Mouse (Mus musculus) MEL (cell line): ENCODE data around the gene Usp3. TPM values are rescaled to one million over a fixed set of nuclear protein-coding genes. Genes with fewer than 3 reads are reported as not detected.

Experiments used
- DNase-seq: peaks from one replicate; pipeline ENCODE4 v3.0.0; 2011; ENCODE audit warnings: low read depth, low spot score
- H3K27ac ChIP-seq: 2 replicates; pipeline ENCODE4 v1.5.1; 2012; ENCODE audit warnings: low read depth, mild to moderate bottlenecking, control low read depth, low read length, moderate library complexity; ENCODE audit not compliant: control insufficient read depth
- H3K27me3 ChIP-seq, 2 experiments: fragments of 150-350 bp in 1 of 2; sonication (generic) in 1 of 2; 2 replicates each; pipeline ENCODE4 v1.6.1; 2012; ENCODE audit warnings: low read length in 2 of 2, mild to moderate bottlenecking in 2 of 2, improper control_type of control experiment in 1 of 2, moderate library complexity in 1 of 2; ENCODE audit not compliant: insufficient read depth in 2 of 2, control insufficient read depth in 1 of 2
- H3K36me3 ChIP-seq, 2 experiments: 2 replicates each; pipeline ENCODE4 v1.6.1; 2012 to 2014; ENCODE audit warnings: low read length in 2 of 2, improper control_type of control experiment in 1 of 2, inconsistent platforms in 1 of 2, mild to moderate bottlenecking in 1 of 2; ENCODE audit not compliant: insufficient read depth in 2 of 2, control insufficient read depth in 1 of 2
- H3K4me1 ChIP-seq, 2 experiments: fragments of 150-350 bp in 1 of 2; sonication (generic) in 1 of 2; 2 replicates each; pipeline ENCODE4 v1.6.1; 2012; ENCODE audit warnings: low read length in 2 of 2, improper control_type of control experiment in 1 of 2, mild to moderate bottlenecking in 1 of 2; ENCODE audit not compliant: insufficient read depth in 2 of 2, control insufficient read depth in 1 of 2
- H3K4me3 ChIP-seq, 2 experiments: fragments of 150-350 bp in 1 of 2; sonication (generic) in 1 of 2; 2 replicates each; pipeline ENCODE4 v1.5.1; 2012; ENCODE audit warnings: low read depth in 2 of 2, low read length in 2 of 2, mild to moderate bottlenecking in 2 of 2, moderate library complexity in 2 of 2, control low read depth in 1 of 2, improper control_type of control experiment in 1 of 2; ENCODE audit not compliant: control insufficient read depth in 1 of 2, insufficient read depth in 1 of 2
- H3K79me2 ChIP-seq: 2 replicates; pipeline ENCODE4 v1.6.1; 2012; ENCODE audit warnings: mild to moderate bottlenecking, low read length, moderate library complexity; ENCODE audit not compliant: control insufficient read depth, poor library complexity, insufficient read depth
- H3K9ac ChIP-seq: 2 replicates; pipeline ENCODE4 v1.6.1; 2012; ENCODE audit warnings: low read depth, mild to moderate bottlenecking, control low read depth, low read length, moderate library complexity; ENCODE audit not compliant: control insufficient read depth, poor library complexity, severe bottlenecking
- H3K9me3 ChIP-seq: fragments of 150-350 bp; sonication (generic); replicated peaks from 2 replicates; pipeline ENCODE4 v1.6.1; 2012; ENCODE audit warnings: mild to moderate bottlenecking, low read length, improper control_type of control experiment, moderate library complexity; ENCODE audit not compliant: insufficient read depth
- CHD2 ChIP-seq: IDR thresholded peaks from 2 replicates; pipeline ENCODE4 v1.6.1; 2011; ENCODE audit warnings: low read length, improper control_type of control experiment
- E2F4 ChIP-seq: IDR thresholded peaks from 2 replicates; pipeline ENCODE4 v1.6.1; 2011; ENCODE audit warnings: low read depth, low read length, improper control_type of control experiment, borderline replicate concordance
- ETS1 ChIP-seq: IDR thresholded peaks from 2 replicates; pipeline ENCODE4 v1.6.1; 2012; ENCODE audit warnings: low read depth, mild to moderate bottlenecking, inconsistent platforms, low read length, improper control_type of control experiment, moderate library complexity
- GATA1 ChIP-seq: IDR thresholded peaks from 2 replicates; pipeline ENCODE4 v1.6.1; 2011; ENCODE audit warnings: low read depth, low read length, improper control_type of control experiment
- MAFK ChIP-seq: IDR thresholded peaks from 2 replicates; pipeline ENCODE4 v1.6.1; 2011; ENCODE audit warnings: low read depth, mild to moderate bottlenecking, low read length, improper control_type of control experiment, borderline replicate concordance
- MAZ ChIP-seq: IDR thresholded peaks from 2 replicates; pipeline ENCODE4 v1.6.1; 2012; ENCODE audit warnings: low read depth, mild to moderate bottlenecking, inconsistent platforms, low read length, improper control_type of control experiment
- MEF2A ChIP-seq: IDR thresholded peaks from 2 replicates; pipeline ENCODE4 v1.6.1; 2014; ENCODE audit warnings: low read depth, mild to moderate bottlenecking, inconsistent platforms, low read length, improper control_type of control experiment; ENCODE audit not compliant: poor library complexity, insufficient replicate concordance, severe bottlenecking; ENCODE audit errors: extremely low read depth
- MYC ChIP-seq: IDR thresholded peaks from 2 replicates; pipeline ENCODE4 v1.6.1; 2011; ENCODE audit warnings: low read depth, mild to moderate bottlenecking, low read length, improper control_type of control experiment, moderate library complexity
- NELFE ChIP-seq: IDR thresholded peaks from 2 replicates; pipeline ENCODE4 v1.6.1; 2011; ENCODE audit warnings: low read depth, low read length, improper control_type of control experiment
- RCOR1 ChIP-seq: IDR thresholded peaks from 2 replicates; pipeline ENCODE4 v1.6.1; 2012; ENCODE audit warnings: low read depth, mild to moderate bottlenecking, inconsistent platforms, low read length, improper control_type of control experiment
- SIN3A ChIP-seq: IDR thresholded peaks from 2 replicates; pipeline ENCODE4 v1.6.1; 2012; ENCODE audit warnings: low read length, improper control_type of control experiment, inconsistent platforms
- TBP ChIP-seq: IDR thresholded peaks from 2 replicates; pipeline ENCODE4 v1.8.0; 2011; ENCODE audit warnings: low read depth, low read length, improper control_type of control experiment
- TCF12 ChIP-seq: IDR thresholded peaks from 2 replicates; pipeline ENCODE4 v1.6.1; 2014; ENCODE audit warnings: low read depth, mild to moderate bottlenecking, inconsistent platforms, low read length, improper control_type of control experiment, moderate library complexity
- USF1 ChIP-seq: IDR thresholded peaks from 2 replicates; pipeline ENCODE4 v1.6.1; 2014; ENCODE audit warnings: low read depth, mild to moderate bottlenecking, inconsistent platforms, low read length, improper control_type of control experiment, moderate library complexity
- ZKSCAN1 ChIP-seq: IDR thresholded peaks from 2 replicates; pipeline ENCODE4 v1.6.1; 2012; ENCODE audit warnings: low read depth, mild to moderate bottlenecking, inconsistent platforms, low read length, improper control_type of control experiment, moderate library complexity
- ZNF384 ChIP-seq: IDR thresholded peaks from 2 replicates; pipeline ENCODE4 v1.6.1; 2012; ENCODE audit warnings: low read depth, mild to moderate bottlenecking, inconsistent platforms, low read length, improper control_type of control experiment
- polyA plus RNA-seq, 2 experiments: library from polyadenylated mRNA; stranded (reverse) in 1 of 2; unstranded in 1 of 2; fragments of >175 nt in 1 of 2; fragments of >200 nt in 1 of 2; gene quantifications; 2 replicates each; pipeline versions ENCODE4 v1.2.1 to v1.2.4; 2012; ENCODE audit warnings: low replicate concordance in 2 of 2, low read depth in 1 of 2; ENCODE audit not compliant: insufficient read length in 2 of 2, insufficient read depth in 1 of 2, missing spikeins in 1 of 2
- total RNA-seq: library from RNA; depleted of rRNA; stranded (reverse); fragments of 300-350 nt; gene quantifications from 2 replicates; pipeline ENCODE4 v1.2.3, GENCODE M21; 2012

The Usp3 gene
- total and polyA plus RNA-seq, 3 experiments, result 9.8 to 534 (median 22.0) TPM

DNA sequence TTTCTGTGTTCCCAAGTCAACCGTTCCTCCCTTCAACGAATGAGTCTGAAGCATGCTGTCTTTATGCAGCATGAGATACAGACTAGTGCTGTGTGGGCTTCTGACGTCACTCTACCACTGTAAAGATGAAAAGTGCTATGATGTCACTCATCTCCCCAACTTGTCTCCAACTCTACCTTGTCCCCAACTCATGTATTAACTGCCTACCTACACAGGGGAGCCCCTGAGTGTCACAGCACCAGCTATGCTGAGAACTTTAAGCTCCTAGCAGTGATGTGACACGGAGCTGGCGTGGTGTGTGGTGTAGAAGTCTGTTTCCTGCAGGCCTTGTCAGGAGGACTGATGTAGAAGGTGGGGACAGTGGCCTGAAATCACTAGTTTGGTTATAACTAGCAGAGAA, 5.7 kb upstream of the Usp3 start:
- no peaks in the 10 kb centered on the region; a peak in 1 of 4 replicates for H3K27me3 ChIP-seq
- H3K4me1 ChIP-seq, result peaks cover 16 to 40% of the 10 kb centered on the region in 2 experiments
- H3K36me3 ChIP-seq, result peaks cover 0 to 32% of the 10 kb centered on the region in 2 experiments; a peak in 2 of 4 replicates
- TF ChIP-seq TCF12 (no peak), SIN3A (no peak), USF1 (no peak), MYC (no peak)
- DNase-seq, result no peak
- H3K79me2 ChIP-seq, result no peaks in the 10 kb centered on the region
- H3K4me3 ChIP-seq, result no peak overlapping the region
- H3K9me3 ChIP-seq, result no peaks in the 10 kb centered on the region
- H3K9ac ChIP-seq, result no peak overlapping the region
- no peak overlapping the region for H3K27ac ChIP-seq

DNA sequence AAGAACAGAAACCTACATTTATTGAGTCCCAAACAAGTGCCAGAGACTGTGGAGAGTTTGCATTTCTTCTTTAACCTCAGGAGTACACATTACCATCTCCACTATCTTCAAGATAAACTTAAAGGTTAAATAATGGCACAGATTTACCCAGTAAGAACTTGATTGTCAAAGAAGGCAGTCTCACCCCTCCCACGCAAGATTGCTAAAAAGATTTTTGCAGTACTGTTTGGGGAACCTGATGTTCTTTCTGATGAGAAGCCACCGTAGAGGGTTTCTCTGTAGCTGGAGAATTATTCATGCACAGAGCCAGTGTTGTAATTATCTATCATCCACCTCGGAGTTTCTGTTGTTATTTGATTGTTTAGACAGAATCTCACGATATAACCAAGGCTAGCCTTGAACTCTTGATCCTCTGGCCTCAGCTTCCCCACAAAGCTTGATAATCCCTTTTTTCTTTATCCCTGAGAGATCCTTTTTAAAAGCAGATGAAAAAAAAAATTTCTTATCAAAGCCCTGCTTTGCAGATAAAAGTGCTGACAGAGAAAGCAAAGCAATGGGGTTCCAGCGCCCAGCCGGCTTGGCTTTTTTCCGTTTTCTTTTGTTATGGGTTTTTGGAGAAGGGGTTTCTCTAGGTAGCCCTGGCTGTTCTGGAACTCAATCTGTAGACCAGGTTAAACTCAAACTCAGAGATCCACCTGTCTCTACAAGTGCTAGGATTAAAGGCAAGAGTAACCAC, 4.7 kb upstream of the Usp3 start:
- H3K9me3 ChIP-seq, result no peaks in the 10 kb centered on the region
- H3K4me1 ChIP-seq, result peaks cover 16 to 40% of the 10 kb centered on the region in 2 experiments
- no peak for DNase-seq
- H3K27me3 ChIP-seq, result no peaks in the 10 kb centered on the region; a peak in 1 of 4 replicates
- peaks cover 0 to 32% of the 10 kb centered on the region in 2 experiments; a peak in 2 of 4 replicates for H3K36me3 ChIP-seq
- no peak overlapping the region for H3K9ac ChIP-seq
- H3K4me3 ChIP-seq, result no peak overlapping the region
- H3K27ac ChIP-seq, result no peak overlapping the region
- H3K79me2 ChIP-seq, result peaks cover under 1% of the 10 kb centered on the region
- TF ChIP-seq ZNF384 (peak; percentile 84), MAZ (no peak), GATA1 (peak; percentile 62), RCOR1 (peak; percentile 82), NELFE (no peak), MEF2A (no peak)

- Histone ChIP-seq H3K36me3 (peaks cover 0 to 32% of the 10 kb centered on the region in 2 experiments; a peak in 2 of 4 replicates), H3K9ac (no peak overlapping the region), H3K79me2 (peaks cover 7% of the 10 kb centered on the region), H3K4me3 (no peak overlapping the region), H3K27ac (no peak overlapping the region), H3K27me3 (no peaks in the 10 kb centered on the region; a peak in 1 of 4 replicates), H3K4me1 (peaks cover 16 to 40% of the 10 kb centered on the region in 2 experiments), H3K9me3 (no peaks in the 10 kb centered on the region)
- no peak for DNase-seq
- TF ChIP-seq MEF2A (no peak), E2F4 (no peak), ETS1 (no peak), RCOR1 (no peak), ZKSCAN1 (no peak), TBP (no peak), MAFK (no peak), CHD2 (no peak), MYC (no peak)
Measured at GRCm38 (mm10) chr9:66597076-66597475, 4.1 kb upstream of the Usp3 start.
